Mouse (Mus musculus) heart, embryonic 12.5 days (tissue): ENCODE data around the gene Tmem35b. TPM values are rescaled to one million over a fixed set of nuclear protein-coding genes. Genes with fewer than 3 reads are reported as not detected.
A peak's percentile ranks its signal among the peaks of the same experiment; 100 is the strongest.

ENCODE experiments used
- ATAC-seq: fragments of 200-750 bp; cut with Nextera tagmentation; 2 replicates; pipeline ENCODE4 v1.8.0; 2017; ENCODE audit warnings: moderate TSS enrichment, moderate library complexity; ENCODE audit not compliant: insufficient number of reproducible peaks, low FRiP score
- H3K27ac ChIP-seq: fragments of 300-500 bp; sonication (generic); 2 replicates; pipeline ENCODE4 v1.5.1; 2016; ENCODE audit warnings: mild to moderate bottlenecking, moderate library complexity; ENCODE audit not compliant: poor library complexity, severe bottlenecking
- H3K27me3 ChIP-seq: fragments of 300-500 bp; sonication (generic); replicated peaks from 2 replicates; pipeline ENCODE4 v1.6.1; 2016; ENCODE audit warnings: mild to moderate bottlenecking, moderate library complexity
- H3K36me3 ChIP-seq: fragments of 300-500 bp; sonication (generic); 2 replicates; pipeline ENCODE4 v1.6.1; 2016; ENCODE audit warnings: mild to moderate bottlenecking, moderate library complexity
- H3K4me1 ChIP-seq: fragments of 300-500 bp; sonication (generic); replicated peaks from 2 replicates; pipeline ENCODE4 v1.6.1; 2016; ENCODE audit warnings: mild to moderate bottlenecking
- H3K4me2 ChIP-seq: fragments of 300-500 bp; sonication (generic); 2 replicates; pipeline ENCODE4 v1.6.1; 2016; ENCODE audit warnings: mild to moderate bottlenecking, moderate library complexity
- H3K4me3 ChIP-seq: fragments of 300-500 bp; sonication (generic); 2 replicates; pipeline ENCODE4 v1.5.1; 2016; ENCODE audit warnings: mild to moderate bottlenecking
- H3K9ac ChIP-seq: fragments of 300-500 bp; sonication (generic); 2 replicates; pipeline ENCODE4 v1.6.1; 2016; ENCODE audit warnings: mild to moderate bottlenecking, moderate library complexity
- H3K9me3 ChIP-seq: fragments of 300-500 bp; sonication (generic); replicated peaks from 2 replicates; pipeline ENCODE4 v1.6.1; 2016; ENCODE audit warnings: mild to moderate bottlenecking, moderate library complexity
- WGBS: fragments of 180-500 bp; shearing (Covaris S2); methylation state at CpG from one replicate; pipeline ENCODE4 v1.1.7; 2016; 5-methylcytosine and 5-hydroxymethylcytosine counted together
- polyA plus RNA-seq: library from polyadenylated mRNA; unstranded; fragments of >200 nt; fragmentation: Nextera tagmentation; extraction: Ambion mirVana; gene quantifications from 2 replicates; pipeline ENCODE4 v1.2.1, GENCODE M21; 2016

Gene Tmem35b
- polyA plus RNA-seq, 1 experiment from 2014 or later, result 14.9 TPM

- Histone ChIP-seq H3K27ac (no peak overlapping the region), H3K9me3 (no peaks in the 10 kb centered on the region), H3K4me1 (peaks cover 16% of the 10 kb centered on the region), H3K4me3 (peak overlapping the region; percentile 77), H3K4me2 (peak overlapping the region; percentile 100), H3K9ac (peak overlapping the region; percentile 67), H3K27me3 (peaks cover 75% of the 10 kb centered on the region), H3K36me3 (no peaks in the 10 kb centered on the region)
- WGBS, result under 1% methylated on average over 39 of the region's 39 CpGs
- peak; percentile 49 for ATAC-seq
These were observed 44.9 kb downstream of the Tmem35b start for GRCm38 (mm10) chr4:127168211-127168913.

DNA sequence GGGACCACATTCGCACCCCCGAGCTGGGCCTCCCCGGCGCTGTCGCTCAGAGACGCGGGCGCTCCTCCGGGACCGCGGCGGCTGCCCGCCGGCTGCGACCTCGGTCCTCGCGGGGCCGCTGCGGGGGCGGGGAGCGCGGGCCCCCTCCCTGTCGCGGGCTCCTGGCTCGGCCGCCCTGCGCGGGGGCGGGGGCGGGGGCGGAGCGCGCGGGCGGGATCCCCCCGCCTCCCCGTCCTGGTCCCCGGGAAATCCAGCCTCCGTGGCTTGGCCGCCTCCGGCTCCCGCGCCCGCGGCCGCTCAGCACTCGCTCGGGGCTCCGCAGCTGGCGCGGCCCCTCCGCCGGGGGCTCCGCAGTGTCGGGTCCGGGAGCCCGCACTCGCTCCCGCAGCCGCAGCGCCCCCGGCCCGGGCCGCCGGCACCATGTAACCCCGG is 45.4 kb downstream of the Tmem35b start, which contains the start of gene Dlgap3:
Gene Dlgap3, plus strand, starts transcription at position 291 of the 432 bp plus-strand sequence.
- ATAC-seq, result peak; percentile 71
- Histone ChIP-seq H3K4me3 (peak within 1 kb of the TSS; percentile 77), H3K4me2 (peak within 1 kb of the TSS; percentile 100), H3K27ac (no peak within 1 kb of the TSS), H3K27me3 (peaks cover 78% of the 10 kb centered on the region), H3K36me3 (no peaks in the 10 kb centered on the region), H3K9ac (peak within 1 kb of the TSS; percentile 67), H3K4me1 (peaks cover 16% of the 10 kb centered on the region), H3K9me3 (no peaks in the 10 kb centered on the region)
- under 1% methylated on average over 62 of the region's 67 CpGs for WGBS

GRCm38 (mm10) chr4:127169346-127170221 is 46.1 kb downstream of the Tmem35b start:
- 2% methylated on average over 37 of the region's 51 CpGs for WGBS
- Histone ChIP-seq H3K4me3 (peak overlapping the region; percentile 77), H3K36me3 (no peaks in the 10 kb centered on the region), H3K9me3 (no peaks in the 10 kb centered on the region), H3K9ac (peak overlapping the region; percentile 67), H3K27ac (no peak overlapping the region), H3K4me1 (peaks cover 16% of the 10 kb centered on the region), H3K4me2 (peak overlapping the region; percentile 100), H3K27me3 (peaks cover 81% of the 10 kb centered on the region)
- peak; percentile 37 for ATAC-seq

- no peak overlapping the region for H3K4me2 ChIP-seq
- no peak overlapping the region for H3K9ac ChIP-seq
- H3K4me3 ChIP-seq, result no peak overlapping the region
- H3K27ac ChIP-seq, result no peak overlapping the region
- H3K27me3 ChIP-seq, result peaks cover 80% of the 10 kb centered on the region
- H3K9me3 ChIP-seq, result no peaks in the 10 kb centered on the region
- peaks cover 16% of the 10 kb centered on the region for H3K4me1 ChIP-seq
- no peaks in the 10 kb centered on the region for H3K36me3 ChIP-seq
- no peak for ATAC-seq
- WGBS, result 35% methylated on average over 5 of the region's 5 CpGs
These were observed 47.4 kb downstream of the Tmem35b start for GRCm38 (mm10) chr4:127170866-127171265.

GRCm38 (mm10) chr4:127171341-127171905 is 47.9 kb downstream of the Tmem35b start:
- H3K9ac ChIP-seq, result no peak overlapping the region
- H3K4me1 ChIP-seq, result peaks cover 16% of the 10 kb centered on the region
- no peak overlapping the region for H3K27ac ChIP-seq
- peaks cover 78% of the 10 kb centered on the region for H3K27me3 ChIP-seq
- no peak for ATAC-seq
- no peaks in the 10 kb centered on the region for H3K36me3 ChIP-seq
- 49% methylated on average over 4 of the region's 4 CpGs for WGBS
- no peak overlapping the region for H3K4me2 ChIP-seq
- no peak overlapping the region for H3K4me3 ChIP-seq
- H3K9me3 ChIP-seq, result no peaks in the 10 kb centered on the region

DNA sequence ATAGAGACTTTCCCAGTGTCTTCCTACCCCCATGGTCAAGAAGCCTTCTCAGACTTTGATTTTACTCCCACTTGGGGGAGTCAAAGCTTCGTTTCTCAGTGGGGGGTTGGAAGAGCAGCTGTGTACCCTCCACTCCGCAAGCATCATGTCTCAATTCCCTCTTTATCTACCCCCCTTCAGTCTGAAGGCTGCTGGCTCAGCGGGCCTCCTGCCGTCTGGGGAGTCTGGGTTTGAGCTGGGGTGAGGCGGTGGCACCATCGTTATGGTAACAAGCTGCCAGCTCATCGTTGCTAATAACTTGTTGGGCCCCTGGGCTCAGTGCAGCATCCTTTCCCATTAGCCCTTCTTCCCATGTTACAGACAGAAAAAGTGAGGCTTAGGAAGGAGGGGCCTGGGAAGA is 48.6 kb downstream of the Tmem35b start:
- no peak for ATAC-seq
- no peaks in the 10 kb centered on the region for H3K36me3 ChIP-seq
- no peak overlapping the region for H3K4me3 ChIP-seq
- 15% methylated on average over 7 of the region's 7 CpGs for WGBS
- H3K27ac ChIP-seq, result no peak overlapping the region
- no peak overlapping the region for H3K4me2 ChIP-seq
- H3K27me3 ChIP-seq, result peaks cover 75% of the 10 kb centered on the region
- no peaks in the 10 kb centered on the region for H3K9me3 ChIP-seq
- no peak overlapping the region for H3K9ac ChIP-seq
- peaks cover 16% of the 10 kb centered on the region for H3K4me1 ChIP-seq

DNA sequence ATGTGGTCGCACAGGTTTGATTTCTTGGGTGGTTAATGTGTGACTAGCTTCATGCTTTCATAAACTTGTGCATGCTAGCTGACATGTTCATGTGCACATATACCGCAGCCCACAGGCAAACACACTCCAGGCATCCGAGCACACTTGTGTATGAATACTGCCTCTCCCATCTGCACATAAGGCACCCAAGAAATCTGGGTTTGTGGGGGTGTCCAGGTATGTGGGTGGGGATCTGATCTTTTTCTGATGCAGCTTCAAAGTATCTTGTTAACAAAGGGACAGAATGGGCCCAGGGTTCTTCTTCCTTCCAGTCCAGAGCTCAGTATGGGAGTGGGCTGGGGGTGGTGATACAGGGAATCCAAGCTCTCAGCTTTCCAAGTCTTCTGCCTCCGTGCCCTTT is 49.1 kb downstream of the Tmem35b start:
- ATAC-seq, result no peak
- Histone ChIP-seq H3K4me3 (no peak overlapping the region), H3K27me3 (peaks cover 75% of the 10 kb centered on the region)

DNA sequence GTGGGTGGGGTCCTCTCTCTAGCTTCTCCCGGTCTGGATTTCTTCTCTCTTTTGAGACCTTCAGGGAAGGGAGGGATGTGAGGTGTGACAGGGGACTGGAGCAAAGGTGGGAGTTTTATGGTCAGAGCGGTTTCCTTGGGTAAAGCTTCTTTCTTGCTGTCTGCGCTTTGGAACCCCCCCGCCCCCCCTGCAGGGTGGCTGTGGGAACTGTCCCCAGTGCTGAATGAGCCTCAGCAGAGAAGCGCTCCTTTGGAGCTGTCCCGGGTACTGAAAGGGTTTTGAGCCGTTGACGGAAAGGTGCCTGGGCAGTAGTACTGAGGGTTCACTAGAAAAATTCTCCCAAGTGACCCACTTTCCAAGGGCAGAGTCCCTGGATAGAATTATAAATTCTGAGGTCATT is 50.0 kb downstream of the Tmem35b start:
- Histone ChIP-seq H3K27me3 (peaks cover 76% of the 10 kb centered on the region), H3K27ac (no peak overlapping the region), H3K4me2 (no peak overlapping the region), H3K9me3 (no peaks in the 10 kb centered on the region), H3K9ac (no peak overlapping the region), H3K36me3 (no peaks in the 10 kb centered on the region), H3K4me3 (no peak overlapping the region), H3K4me1 (peaks cover 9% of the 10 kb centered on the region)
- WGBS, result under 1% methylated on average over 8 of the region's 8 CpGs
- ATAC-seq, result no peak

More for the DNA sequence above, 49.1 kb downstream of the Tmem35b start:
- H3K9ac ChIP-seq, result no peak overlapping the region
- no peaks in the 10 kb centered on the region for H3K9me3 ChIP-seq
- H3K36me3 ChIP-seq, result no peaks in the 10 kb centered on the region
- no peak overlapping the region for H3K27ac ChIP-seq
- WGBS, result 67% methylated on average over 4 of the region's 4 CpGs
- H3K4me2 ChIP-seq, result no peak overlapping the region
- peaks cover 16% of the 10 kb centered on the region for H3K4me1 ChIP-seq

DNA sequence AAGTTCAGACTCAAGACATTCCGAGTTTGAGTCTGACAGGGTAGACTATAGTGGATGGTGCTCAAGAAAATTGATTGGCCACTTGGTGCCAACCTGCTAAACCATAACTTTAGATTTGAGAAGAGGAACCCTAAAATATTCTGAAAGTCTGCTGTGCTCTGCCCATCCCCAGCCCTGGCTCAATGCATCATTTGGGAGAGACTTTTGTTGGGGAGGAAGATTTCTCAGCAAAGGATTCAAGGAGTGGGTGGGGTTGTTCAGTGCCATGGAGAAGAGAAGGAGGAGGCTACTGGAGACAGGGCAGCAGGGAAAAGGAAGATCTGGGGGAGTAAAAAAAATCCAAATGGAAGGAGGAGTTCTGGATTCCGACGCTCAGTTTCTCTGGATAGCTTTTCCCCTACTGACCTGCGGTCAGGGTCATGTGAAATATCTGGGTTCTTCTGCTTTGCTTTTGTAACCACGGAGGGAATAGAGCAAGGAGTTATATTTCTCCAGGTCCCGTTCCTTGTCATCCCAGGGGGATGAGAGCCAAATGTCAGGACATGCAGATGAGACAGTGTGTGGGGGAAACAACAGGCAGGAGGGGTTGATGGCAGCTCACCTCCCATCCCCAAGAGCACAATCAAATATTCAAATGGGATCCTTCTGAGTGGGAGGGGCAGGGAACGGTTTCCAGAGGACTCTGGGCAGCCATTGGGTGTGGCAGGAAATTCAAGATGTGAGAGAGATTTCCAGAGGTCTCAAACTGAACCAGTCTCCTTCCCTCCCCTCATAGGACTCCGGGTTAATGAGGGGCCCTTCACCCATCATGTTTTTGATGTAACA is 50.8 kb downstream of the Tmem35b start:
- ATAC-seq, result no peak
- H3K9ac ChIP-seq, result no peak overlapping the region
- no peaks in the 10 kb centered on the region for H3K36me3 ChIP-seq
- no peak overlapping the region for H3K4me2 ChIP-seq
- WGBS, result 58% methylated on average over 8 of the region's 8 CpGs
- no peaks in the 10 kb centered on the region for H3K9me3 ChIP-seq
- no peak overlapping the region for H3K4me3 ChIP-seq
- no peak overlapping the region for H3K27ac ChIP-seq
- H3K4me1 ChIP-seq, result peaks cover 6% of the 10 kb centered on the region
- H3K27me3 ChIP-seq, result peaks cover 76% of the 10 kb centered on the region

GRCm38 (mm10) chr4:127174900-127175278 is 51.4 kb downstream of the Tmem35b start:
- no peaks in the 10 kb centered on the region for H3K9me3 ChIP-seq
- H3K27ac ChIP-seq, result no peak overlapping the region
- no peak overlapping the region for H3K4me2 ChIP-seq
- no peak for ATAC-seq
- no peak overlapping the region for H3K4me3 ChIP-seq
- 48% methylated on average over 4 of the region's 4 CpGs for WGBS
- no peak overlapping the region for H3K9ac ChIP-seq
- no peaks in the 10 kb centered on the region for H3K4me1 ChIP-seq
- no peaks in the 10 kb centered on the region for H3K36me3 ChIP-seq
- peaks cover 76% of the 10 kb centered on the region for H3K27me3 ChIP-seq
